In the genomic region with DNA sequence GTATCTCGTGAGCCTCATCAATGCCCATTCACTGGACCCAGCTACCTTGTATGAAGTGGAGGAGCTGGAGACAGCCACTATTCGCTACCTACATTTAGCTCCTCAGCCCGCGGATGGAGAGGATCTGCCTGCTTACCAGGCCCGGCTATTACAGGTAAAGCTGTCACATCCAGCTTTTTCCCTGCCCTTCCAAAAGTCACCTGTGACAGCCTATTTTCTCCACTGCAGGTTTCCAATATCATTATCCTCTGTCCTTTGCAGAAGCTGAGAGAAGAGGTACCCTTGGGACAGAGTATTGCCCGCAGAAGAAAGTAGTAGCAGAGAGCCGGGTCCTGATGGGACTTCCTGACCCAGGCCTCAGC, we compare ENCODE assay signal across 8 mouse cellular contexts. TPM values are rescaled to one million over a fixed set of nuclear protein-coding genes. Genes with fewer than 3 reads are reported as not detected.
DNase-seq lines count a peak whose midpoint lies in the region; ATAC-seq and TF ChIP-seq lines count a peak whose summit lies in the region.

Irf9 (plus strand) TSS at position 301 of the 362 bp plus-strand sequence.

- TF ChIP-seq CTCF in forebrain, postnatal 0 days (IDR thresholded peaks at IDR 0.05; ENCODE audit: low read depth) = no peak
- TF ChIP-seq CTCF in liver, embryonic 14.5 days (IDR thresholded peaks at IDR 0.05; ENCODE audit: low read depth) = no peak

- H3K36me3 ChIP-seq in forebrain, postnatal 0 days (ENCODE audit: insufficient read depth) = peaks cover 75% of the 10 kb centered on the region
- H3K36me3 ChIP-seq in liver, embryonic 14.5 days (replicated peaks; ENCODE audit: control insufficient read depth, insufficient read depth, low read depth) = peaks cover 73% of the 10 kb centered on the region

- WGBS in forebrain, postnatal 0 days = 90% methylated on average over 7 of the region's 7 CpGs
- WGBS in liver, embryonic 14.5 days (ENCODE audit: insufficient replicate concordance) = 79% methylated on average over 7 of the region's 7 CpGs

- peak within 1 kb of the TSS; percentile 47 for H3K4me2 ChIP-seq in forebrain, postnatal 0 days (ENCODE audit: low read depth)
- H3K4me2 ChIP-seq in liver, embryonic 14.5 days (ENCODE audit: low read depth) = peak within 1 kb of the TSS; percentile 95

- no peaks in the 10 kb centered on the region for H3K27me3 ChIP-seq in forebrain, postnatal 0 days (ENCODE audit: insufficient read depth, low read length)
- no peaks in the 10 kb centered on the region for H3K27me3 ChIP-seq in liver, embryonic 14.5 days (ENCODE audit: control insufficient read depth, insufficient read depth, low read length)

- no peaks in the 10 kb centered on the region for H3K9me3 ChIP-seq in forebrain, postnatal 0 days (ENCODE audit: low read length)
- no peaks in the 10 kb centered on the region for H3K9me3 ChIP-seq in liver, embryonic 14.5 days (ENCODE audit: control insufficient read depth, low read length)

- H3K9ac ChIP-seq in forebrain, postnatal 0 days = peak within 1 kb of the TSS; percentile 55
- peak within 1 kb of the TSS; percentile 91 for H3K9ac ChIP-seq in liver, embryonic 14.5 days (replicated peaks)

- no peak for ATAC-seq in forebrain, postnatal 0 days
- ATAC-seq in liver, embryonic 14.5 days (ENCODE audit: insufficient read depth) = no peak

- peak within 1 kb of the TSS; percentile 33 for H3K4me3 ChIP-seq in forebrain, postnatal 0 days (ENCODE audit: low read depth, low read length)
- peak within 1 kb of the TSS; percentile 64 to 76 for H3K4me3 ChIP-seq in liver, embryonic 14.5 days (ENCODE audit: insufficient read depth in 1 of 2, low read depth in 2 of 2, low read length in 2 of 2)

- H3K27ac ChIP-seq in forebrain, postnatal 0 days (ENCODE audit: low read depth, low read length) = peak within 1 kb of the TSS; percentile 62; the same call in 1 of the 2 replicates
- peak within 1 kb of the TSS; percentile 96 for H3K27ac ChIP-seq in liver, embryonic 14.5 days

- no peaks in the 10 kb centered on the region for H3K4me1 ChIP-seq in forebrain, postnatal 0 days (ENCODE audit: insufficient read depth)
- H3K4me1 ChIP-seq in liver, embryonic 14.5 days (replicated peaks; ENCODE audit: control insufficient read depth in 2 of 2, insufficient read depth in 2 of 2, low read length in 1 of 2) = peaks cover 12 to 28% of the 10 kb centered on the region in 2 experiments

- no peak for TF ChIP-seq EP300 in liver, embryonic 14.5 days (IDR thresholded peaks at IDR 0.05; ENCODE audit: low read depth)

- DNase-seq in left cerebral cortex, adult 18-20 months (ENCODE audit: low spot score in 2 of 2) = no peak
- no peak for DNase-seq in left cerebral cortex, adult 8-10 months (ENCODE audit: low spot score in 2 of 2)
- DNase-seq in adrenal gland, postnatal 4 days (ENCODE audit: low spot score in 2 of 2) = no peak
- DNase-seq in forebrain, postnatal 0 days = no peak
- no peak for DNase-seq in liver, embryonic 14.5 days (ENCODE audit: low read depth in 3 of 3, low spot score in 3 of 3)
- no peak for DNase-seq in natural killer cell, adult 2 months (ENCODE audit: low spot score in 2 of 2)
- no peak for DNase-seq in cerebellum, postnatal 25 days
- no peak for DNase-seq in yolk sac, embryonic 10.5 days (ENCODE audit: low spot score)

RNA-seq across cellular contexts. Expression of gene Irf9, which starts in this region (rescaled TPM):
- total RNA-seq in left cerebral cortex, adult 18-20 months (2021) = 10 to 100 TPM; 11.7 to 11.8 TPM
- 10 to 100 TPM in 2 of 4 experiments, 1 to 10 TPM in 2; 7.5 to 15.2 (median 11.2) TPM for total RNA-seq in left cerebral cortex, adult 8-10 months (2022)
- 10 to 100 TPM; 19.1 to 19.9 TPM for total RNA-seq in adrenal gland, postnatal 4 days (2021)
- total RNA-seq in forebrain, postnatal 0 days (2014; rRNA removed) = 16.8 and 18.1 TPM in 2 replicates
- polyA plus RNA-seq in forebrain, postnatal 0 days (2015; fragmentation: Nextera tagmentation; extraction: Ambion mirVana) = 5.6 and 7.0 TPM in 2 replicates
- 13.5 and 15.1 TPM in 2 replicates for polyA plus RNA-seq in liver, embryonic 14.5 days (2012; rRNA removed)
- 11.2 and 13.8 TPM in 2 replicates for polyA plus RNA-seq in liver, embryonic 14.5 days (2014; fragmentation: Nextera tagmentation; extraction: Ambion mirVana)
